Mouse (Mus musculus) frontal cortex, postnatal 36 days (tissue): ENCODE measurements around the gene Gpr156.
A peak's percentile ranks its signal among the peaks of the same experiment; 100 is the strongest.
"Not testable (repeated sequence)": the region's sequence is repeated elsewhere in the genome, so short reads cannot be mapped to it uniquely, and the experiment has no call there.

Experiments
- DNase-seq, 2 experiments: peaks; one replicate each; pipeline ENCODE4 v3.0.0; 2022; ENCODE audit warnings: low spot score in 2 of 2

Gpr156 gene

DNA sequence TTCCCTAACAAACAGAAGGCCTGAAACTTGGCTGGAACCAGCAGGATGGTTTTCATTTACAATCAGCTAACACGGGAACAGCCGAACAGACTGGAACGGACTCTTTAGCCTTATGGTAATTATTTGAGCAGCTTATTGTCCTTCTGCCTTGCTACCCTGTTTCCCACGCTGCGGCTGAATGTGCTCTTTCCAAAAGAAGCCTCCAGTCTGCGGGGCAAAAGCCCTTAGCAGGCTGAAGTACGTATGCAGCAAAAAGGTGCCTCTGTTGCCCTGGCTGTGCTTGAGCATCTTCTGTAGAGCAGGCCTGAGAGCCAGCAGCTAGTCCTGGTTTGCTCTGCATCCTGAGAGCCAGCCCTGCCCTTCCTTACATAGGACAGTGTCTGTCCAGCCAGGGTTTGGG lies 83.9 kb downstream of the Gpr156 start:
- no peak for DNase-seq

DNA sequence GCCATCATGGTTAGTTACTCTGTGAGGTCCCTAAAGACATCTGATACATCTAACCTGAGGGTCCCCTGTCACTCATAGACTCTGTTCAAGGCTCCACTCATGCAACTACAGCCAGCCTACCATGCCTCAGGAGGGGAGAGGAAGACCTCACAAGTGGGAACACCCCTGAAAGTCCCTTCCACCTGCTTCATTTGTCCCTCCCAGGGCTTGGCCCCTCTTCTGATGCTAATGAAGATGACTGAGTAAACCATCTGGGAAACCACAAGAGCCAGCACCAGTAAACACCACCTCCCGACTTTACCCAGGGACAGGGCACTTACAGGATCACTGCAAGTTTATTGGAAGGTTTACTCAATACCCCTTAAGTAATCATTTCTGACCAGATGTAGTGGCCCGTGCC lies 85.5 kb downstream of the Gpr156 start:
- no peak for DNase-seq

DNA sequence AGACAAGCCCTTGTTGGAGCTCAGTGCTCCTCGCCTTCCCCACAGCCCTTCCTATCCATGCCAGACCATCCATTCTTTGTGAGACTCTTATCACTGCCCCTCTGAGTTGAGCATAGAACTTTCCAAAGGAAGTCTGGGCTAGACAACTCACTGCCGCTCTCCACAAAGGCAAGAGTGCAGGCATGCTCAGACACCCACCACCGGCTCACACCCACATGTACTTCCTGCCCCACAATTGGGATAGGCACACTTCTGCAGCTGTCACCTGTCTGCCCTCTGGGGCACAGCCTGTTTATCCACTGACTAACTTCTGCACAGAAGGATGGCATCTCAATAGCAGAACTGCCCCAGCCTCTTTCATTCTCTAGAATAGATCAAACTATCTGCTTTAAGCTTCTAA lies 86.2 kb downstream of the Gpr156 start:
- no peak for DNase-seq

DNA sequence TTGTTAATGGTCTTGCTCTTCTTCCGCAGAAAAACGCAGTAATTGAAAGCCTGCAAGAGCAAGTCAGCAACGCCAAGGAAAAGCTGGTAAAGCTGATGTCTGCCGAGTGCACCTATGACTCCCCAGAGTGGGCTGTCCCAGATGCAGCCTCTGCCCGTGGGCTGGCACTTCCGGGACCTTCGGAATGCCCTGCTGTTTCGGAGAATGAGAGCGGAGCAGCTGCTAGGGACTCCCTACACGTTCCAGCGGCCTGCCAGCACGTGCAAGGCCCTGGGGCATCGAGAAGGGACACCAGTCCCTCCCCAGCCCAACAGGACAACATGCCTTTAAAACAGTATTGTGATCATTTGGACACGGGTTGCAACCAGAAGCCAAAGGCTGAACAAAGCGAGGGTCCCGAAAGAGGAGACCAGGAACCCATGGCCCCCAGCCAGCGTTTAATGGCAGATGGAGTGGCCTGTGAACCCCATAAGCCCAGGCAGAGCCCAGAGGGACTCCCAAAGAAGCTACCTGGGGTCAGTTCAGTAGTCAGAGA lies 88.3 kb downstream of the Gpr156 start:
- DNase-seq: no peak

DNA sequence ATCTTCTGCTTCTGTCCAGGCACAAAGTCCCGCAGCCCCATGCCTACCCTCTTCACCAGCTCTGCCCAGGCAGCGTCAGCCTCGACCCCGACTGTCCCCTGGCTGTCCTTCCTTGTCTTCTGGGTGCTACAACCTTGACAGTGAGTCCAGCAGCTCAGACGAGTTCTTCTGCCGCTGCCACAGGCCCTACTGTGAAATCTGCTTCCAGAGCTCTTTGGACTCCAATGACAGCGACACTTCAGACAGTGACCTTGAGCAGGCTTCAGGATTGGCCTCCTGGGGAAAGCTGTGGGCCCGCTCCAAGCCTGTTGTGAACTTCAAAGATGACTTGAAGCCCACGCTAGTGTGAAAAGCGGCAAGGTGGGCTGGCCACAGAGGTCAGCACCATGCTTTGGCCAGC lies 89.2 kb downstream of the Gpr156 start:
- no peak for DNase-seq

DNA sequence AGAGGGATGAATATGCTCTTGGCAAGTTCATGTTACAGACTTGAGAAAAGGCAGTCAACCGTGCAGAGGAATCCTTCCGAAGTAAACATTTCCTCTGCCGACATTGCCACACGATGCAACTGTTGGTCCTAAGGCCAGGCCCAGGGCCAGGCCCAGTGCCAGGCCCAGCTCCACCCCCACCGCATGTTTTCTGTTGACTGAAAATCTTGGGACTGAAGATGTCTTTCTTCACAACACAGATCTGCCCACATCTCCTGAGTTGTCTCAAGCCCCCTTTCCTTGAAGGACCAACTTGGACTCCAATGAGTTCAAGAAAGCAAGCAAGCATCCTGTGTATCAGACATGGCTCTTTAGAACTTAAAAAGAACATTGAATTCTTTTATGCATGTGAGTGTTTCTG lies 92.1 kb downstream of the Gpr156 start:
- no peak for DNase-seq

DNA sequence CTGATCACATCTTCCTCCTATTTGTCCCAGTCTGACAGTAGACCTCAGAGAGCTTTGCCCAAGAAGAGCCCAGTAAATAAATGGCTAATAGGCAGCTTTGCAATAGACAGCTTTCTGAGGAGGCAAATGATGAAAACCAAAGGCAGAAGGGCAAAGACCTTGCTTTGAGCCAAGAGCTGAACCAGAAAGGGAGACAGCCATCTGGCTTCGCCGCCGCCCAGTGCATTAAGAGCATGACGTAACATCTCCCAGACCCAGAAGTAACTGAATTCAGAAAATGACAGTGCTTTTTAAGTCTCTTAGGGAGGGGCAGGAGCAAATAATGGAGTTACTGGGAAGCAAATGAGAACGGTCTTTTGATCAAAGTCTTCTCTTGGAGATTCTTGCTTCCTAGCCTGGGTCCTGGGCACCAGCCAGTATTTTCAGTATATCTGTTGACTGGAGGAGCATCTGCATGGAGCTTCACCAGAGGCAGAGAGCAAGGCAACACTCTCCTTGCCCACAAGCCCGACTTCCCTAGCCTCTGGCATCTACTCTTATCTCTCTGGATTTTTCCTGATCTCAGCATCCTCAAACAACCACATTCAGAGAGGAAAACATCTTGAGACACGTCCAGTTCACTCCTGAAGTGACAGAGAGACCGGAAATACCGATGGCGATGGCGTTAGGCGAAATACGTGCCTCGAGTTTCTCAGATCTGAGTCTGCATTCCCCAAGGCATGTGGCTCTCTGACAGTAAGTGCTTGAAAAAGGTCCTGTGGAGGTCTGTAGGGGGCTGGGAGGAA lies 92.9 kb downstream of the Gpr156 start:
- no peak for DNase-seq

DNA sequence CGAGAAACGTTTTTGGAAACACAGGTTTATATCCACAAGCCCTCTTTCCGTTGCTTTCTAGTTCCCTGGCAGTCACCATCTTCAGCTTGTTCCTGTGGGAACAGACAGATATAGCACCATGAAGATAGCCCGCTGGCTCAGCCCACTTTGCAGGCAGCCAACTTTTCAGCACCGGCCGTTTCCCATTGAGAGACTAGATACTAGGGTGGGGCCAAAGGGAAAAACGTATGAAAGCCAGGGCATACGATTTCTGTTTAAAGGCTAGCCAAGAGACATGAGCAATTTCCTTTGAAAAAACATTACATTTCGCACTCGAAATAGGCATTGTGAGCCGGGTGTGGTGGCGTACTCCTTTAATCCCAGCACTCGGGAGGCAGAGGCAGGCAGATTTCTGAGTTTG lies 95.2 kb downstream of the Gpr156 start:
- DNase-seq: no peak

DNA sequence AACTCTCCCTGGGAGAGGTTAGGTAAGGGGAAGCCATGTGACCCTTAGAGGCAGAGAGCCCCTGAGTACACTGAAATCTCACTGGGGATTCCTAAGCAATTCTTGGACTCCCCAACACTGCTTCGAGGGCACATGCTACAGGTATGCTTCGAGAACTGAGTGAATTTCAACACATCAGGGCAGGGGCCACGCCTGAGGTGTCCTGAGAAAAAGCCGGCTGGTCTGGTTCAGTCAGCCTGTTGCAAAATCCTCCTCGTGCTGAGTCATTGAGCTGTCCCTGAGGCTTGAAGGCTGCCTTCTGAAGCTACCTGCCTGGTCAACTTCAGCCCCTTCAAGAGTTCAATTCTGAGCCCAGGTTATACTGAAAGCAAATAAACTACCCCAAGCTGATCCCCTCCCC lies 96.1 kb downstream of the Gpr156 start:
- no peak for DNase-seq

DNA sequence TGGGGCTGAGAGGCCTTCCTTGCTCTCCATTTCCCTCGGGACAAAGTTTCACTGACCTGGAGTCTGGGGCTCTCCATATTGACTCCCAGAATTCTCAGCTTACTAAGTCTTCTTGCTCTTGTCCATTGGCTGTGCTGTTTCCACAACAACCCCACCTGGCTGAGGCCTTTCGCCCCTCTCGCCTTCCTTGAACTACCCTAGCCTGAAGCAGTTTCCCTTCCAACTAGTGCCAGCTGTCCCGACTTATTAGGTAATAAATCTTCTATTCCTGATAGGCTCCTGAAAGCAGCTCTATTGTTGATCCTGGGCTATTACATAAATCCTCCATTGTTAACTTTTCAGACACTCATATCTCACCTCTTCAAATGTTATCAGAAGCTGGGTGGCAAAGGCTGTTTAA lies 96.6 kb downstream of the Gpr156 start:
- no peak for DNase-seq

DNA sequence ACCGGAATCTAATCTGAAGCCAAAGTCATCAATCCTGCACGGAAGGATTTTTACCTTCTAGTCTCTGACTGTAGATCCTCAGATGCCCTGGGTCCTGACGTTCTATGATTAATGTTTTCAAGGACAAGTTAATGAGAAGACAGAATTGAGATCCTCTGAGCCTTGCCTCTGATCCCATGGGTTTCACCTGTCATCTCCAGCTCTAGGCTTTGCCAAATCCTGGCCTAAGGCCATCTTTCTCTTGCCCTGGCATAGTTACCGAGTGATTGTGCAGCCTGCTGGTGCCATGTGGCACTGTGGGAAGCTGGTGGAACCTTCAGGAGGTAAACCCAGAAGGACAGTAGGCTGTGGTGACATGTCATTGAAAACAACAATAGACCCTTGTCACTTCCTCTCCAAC lies 98.7 kb downstream of the Gpr156 start:
- DNase-seq: no peak

DNA sequence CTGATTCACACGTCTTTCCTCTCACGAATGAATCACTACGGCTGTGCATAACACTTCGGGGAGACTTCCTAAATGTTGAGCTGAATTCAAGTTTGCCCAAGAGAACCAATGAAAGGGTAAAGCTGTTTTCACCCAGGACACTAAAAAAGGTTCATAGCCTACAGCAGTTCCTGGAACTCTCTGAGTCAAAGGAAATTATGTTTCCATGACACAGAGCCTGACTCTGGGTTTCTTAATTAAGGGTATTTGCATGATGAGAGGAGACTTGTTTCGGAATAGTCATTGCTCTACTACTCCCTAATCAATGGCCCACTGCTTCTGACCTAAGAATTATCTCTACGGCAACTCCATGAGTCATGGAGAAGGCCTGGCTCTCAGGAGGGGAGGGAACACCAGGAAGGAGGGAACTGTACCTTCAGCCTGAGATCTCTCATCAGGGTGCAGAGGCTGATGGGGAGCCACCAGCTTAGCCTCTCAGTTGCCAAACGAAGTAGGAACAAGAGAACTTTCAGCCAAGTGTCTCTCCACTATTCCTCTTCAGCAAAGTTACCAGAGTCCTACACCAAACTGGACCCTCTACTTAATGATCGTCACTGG lies 100.7 kb downstream of the Gpr156 start:
- no peak for DNase-seq

DNA sequence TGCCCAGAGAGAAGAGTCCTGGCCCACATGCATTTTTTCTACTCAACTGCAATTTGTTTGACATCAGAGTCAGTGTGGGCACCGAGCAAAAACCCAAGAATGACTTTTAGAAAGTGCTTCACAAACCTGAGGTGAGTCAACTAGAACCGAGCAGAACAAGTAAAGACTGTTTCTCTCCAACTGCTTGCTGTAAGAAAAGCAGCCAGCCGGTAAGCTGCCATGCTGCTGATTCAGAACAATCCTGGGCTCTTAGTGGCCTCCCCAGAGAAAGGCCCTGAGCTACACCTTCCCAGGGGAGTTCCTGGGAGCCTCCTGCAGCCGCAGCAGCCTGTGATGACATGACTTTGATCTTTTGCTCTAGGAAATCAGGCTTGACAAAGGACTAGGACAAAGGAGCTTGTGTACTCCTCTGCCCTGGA lies 101.7 kb downstream of the Gpr156 start:
- DNase-seq: no peak

DNA sequence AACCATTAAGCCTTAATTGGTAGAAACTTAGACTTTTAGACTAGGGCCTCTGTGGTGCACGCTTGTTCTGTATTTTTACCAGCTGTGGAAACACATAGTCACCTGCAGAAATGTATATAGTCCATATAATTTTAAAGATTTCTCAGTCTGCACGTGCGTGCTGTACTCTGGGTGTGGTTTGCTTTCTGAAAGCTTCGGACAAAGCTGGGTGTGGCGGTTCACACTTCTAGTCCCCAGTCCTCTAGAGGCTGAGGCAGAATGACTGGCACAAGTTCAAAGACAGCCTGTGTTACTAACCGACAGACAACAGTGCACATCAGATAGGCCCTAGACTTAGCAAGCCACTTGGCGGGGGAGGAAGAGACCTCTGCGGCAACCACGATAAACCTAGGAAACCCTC lies 116.3 kb downstream of the Gpr156 start:
- no peak for DNase-seq

DNA sequence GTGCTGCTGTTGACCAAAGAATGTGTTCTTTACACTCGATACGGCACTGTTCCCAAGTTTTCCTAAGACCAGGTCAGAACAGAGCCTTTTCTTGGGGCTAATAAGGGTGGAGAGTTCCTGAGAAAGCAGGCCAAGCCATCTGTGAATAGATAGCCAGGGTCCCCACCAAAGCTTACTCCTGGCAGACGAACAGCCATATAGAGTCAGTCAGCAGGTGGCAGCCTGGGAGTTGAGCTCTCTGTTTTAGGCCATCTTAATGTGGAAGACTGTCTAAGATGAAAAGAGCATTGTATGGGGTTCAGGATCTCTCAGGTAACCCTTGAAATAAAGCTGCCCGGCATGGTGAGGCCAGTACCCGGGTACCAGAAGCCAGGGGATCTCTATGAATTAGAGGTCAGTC lies 116.8 kb downstream of the Gpr156 start:
- DNase-seq: no peak

DNA sequence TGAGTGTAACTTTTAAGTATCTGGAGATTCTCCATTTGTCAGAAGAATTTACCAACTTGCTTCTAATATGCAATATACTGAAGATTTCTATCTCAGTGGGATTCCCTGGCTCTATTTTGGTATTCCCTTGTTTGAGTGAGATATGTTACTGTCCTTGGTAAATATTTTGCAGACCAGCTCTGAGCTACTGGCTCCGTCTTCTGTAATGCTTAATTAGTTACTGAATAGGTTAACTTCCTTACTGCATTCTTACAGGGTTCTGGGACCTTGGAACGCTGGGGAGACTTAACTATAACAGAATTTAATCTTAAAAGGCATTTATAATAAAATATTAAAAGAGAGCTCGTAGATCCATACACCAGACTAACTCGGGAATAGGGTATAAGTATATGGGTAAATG lies 121.8 kb downstream of the Gpr156 start:
- DNase-seq: not testable (repeated sequence)

DNA sequence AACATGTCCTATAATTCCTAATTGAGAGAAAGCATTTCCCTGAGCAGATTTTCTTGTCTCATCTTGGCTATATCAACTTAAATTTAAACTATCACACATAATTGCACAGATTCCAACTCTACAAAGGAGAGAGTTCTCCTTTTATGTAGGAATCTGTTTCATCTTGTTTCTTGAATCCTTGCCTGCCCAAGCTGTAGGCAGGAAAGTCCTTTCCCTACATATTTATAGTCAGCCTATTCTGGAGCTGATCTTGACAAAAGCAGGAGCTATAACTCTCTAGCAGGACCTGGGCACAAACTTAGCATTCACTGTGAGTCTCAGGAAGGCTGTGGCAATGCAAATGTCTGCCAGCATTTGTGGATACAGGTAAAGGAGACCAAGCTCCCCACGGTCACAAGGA lies 125.9 kb downstream of the Gpr156 start:
- DNase-seq: no peak

DNA sequence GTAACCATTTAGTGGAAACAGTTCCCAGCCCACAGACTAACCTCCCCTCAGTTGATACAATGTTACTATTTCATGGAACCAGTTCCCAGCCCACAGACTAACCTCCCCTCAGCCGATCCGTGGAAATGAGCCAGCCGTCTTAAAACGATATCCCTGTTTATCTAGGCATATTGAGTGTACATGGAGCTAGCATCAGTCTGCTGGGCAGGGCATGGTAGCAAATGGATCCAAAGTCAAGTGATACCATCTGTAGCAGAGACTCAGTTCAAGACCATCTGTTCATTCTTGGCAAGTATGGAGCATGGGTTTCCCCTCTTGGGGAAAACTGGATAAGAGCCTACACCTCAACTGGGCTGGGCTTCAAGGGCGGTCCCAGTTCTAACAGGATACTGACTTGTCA lies 128.3 kb downstream of the Gpr156 start:
- peak; percentile 15 to 26 for DNase-seq

DNA sequence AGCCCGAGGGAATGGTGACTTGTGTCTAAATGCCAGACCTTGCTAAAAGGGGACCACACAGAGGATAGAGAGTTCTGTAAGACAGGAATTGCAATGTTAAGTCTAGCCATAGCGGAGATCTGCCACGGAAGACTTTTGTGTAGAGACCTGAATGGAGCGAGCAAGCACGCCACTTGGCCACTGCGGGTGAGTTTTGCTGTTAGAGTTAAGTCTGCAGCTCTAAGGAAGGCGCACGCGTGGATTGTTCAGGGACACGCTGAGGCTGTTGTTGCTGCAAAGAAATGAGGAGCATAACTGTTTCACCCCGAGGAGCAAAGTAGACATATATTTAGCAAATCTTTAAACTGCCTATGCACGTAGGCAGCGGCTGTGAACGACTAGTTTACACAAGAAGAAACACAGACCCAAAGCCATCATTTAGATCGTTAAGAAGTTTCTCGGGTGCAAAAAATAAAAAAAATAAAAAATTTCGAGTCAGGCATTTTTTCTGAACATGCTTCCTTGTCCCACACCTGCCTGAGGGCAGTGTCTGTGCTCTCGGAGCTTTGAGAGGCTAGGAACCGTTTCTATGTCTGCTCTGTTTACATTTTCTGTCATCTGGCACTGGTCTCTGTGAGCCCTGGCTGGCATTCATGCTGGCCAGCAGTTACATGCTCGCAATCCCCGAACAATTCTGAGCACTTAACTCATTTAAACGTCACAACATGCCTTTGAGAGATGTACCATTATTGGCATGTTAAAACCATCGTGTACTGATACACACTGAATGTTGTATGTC lies 131.7 kb downstream of the Gpr156 start:
- peak; percentile 11 to 14 for DNase-seq
